15 mouse cellular contexts compared by ENCODE assay signal in genomic region chrX:9752954-9753572, GRCm38 (mm10).
DNase-seq lines count a peak whose midpoint lies in the region; ATAC-seq lines count a peak whose summit lies in the region.
"Had no signal": no experiment of that assay in that cellular context is flagged by ENCODE, and none has a peak within 500 bp of the region (broad histone marks: within the 10 kb centered on the region; RNA-seq: fewer than 3 reads in every experiment).

No protein-coding gene starts in this region.

- ATAC-seq in intestine, embryonic 16.5 days: peak; percentile 94
- ATAC-seq in megakaryocyte progenitor cell, adult 5-6 weeks (replicated peaks; ENCODE audit: poor library complexity): peak; percentile 88

- no peaks in the 10 kb centered on the region for H3K9me3 ChIP-seq in intestine, embryonic 16.5 days (ENCODE audit: control insufficient read depth, low read length)
- H3K9me3 ChIP-seq: hindbrain, embryonic 10.5 days; lung, embryonic 15.5 days; midbrain, embryonic 10.5 days had no signal

- no peak overlapping the region for H3K9ac ChIP-seq in intestine, embryonic 16.5 days (ENCODE audit: low read depth, low read length)
- H3K9ac ChIP-seq: lung, embryonic 15.5 days had no signal

- no peak overlapping the region for H3K4me2 ChIP-seq in intestine, embryonic 16.5 days (ENCODE audit: low read depth, low read length)
- H3K4me2 ChIP-seq: lung, embryonic 15.5 days had no signal

- no peak overlapping the region for H3K4me3 ChIP-seq in intestine, embryonic 16.5 days (ENCODE audit: low read length)
- H3K4me3 ChIP-seq: erythroblast, embryonic 14.5 days; hindbrain, embryonic 10.5 days; layer of hippocampus, adult 2 months; lung, embryonic 15.5 days; midbrain, embryonic 10.5 days had no signal

- H3K4me1 ChIP-seq in intestine, embryonic 16.5 days (ENCODE audit: control insufficient read depth, insufficient read depth, low read length): no peaks in the 10 kb centered on the region
- H3K4me1 ChIP-seq: hindbrain, embryonic 10.5 days; lung, embryonic 15.5 days; midbrain, embryonic 10.5 days had no signal

- peak; percentile 90 for DNase-seq in 416B (ENCODE audit: low read depth)
- DNase-seq in adrenal gland, adult 2 months: peak; percentile 54
- no peak for DNase-seq in ovary, postnatal 14 days (ENCODE audit: low spot score)
- DNase-seq in spleen, postnatal 14 days (ENCODE audit: low spot score in 2 of 2): no peak
- DNase-seq in gastrocnemius, postnatal 25 days: no peak
- DNase-seq: cerebellum, adult 2 months; embryo, embryonic 11 days; kidney, adult 8-10 months had no signal

- H3K27me3 ChIP-seq in intestine, embryonic 16.5 days (replicated peaks; ENCODE audit: control insufficient read depth, insufficient read depth, low read length): no peaks in the 10 kb centered on the region
- H3K27me3 ChIP-seq: lung, embryonic 15.5 days had no signal

- H3K36me3 ChIP-seq in intestine, embryonic 16.5 days (ENCODE audit: control insufficient read depth, insufficient read depth, low read length): no peaks in the 10 kb centered on the region
- H3K36me3 ChIP-seq: hindbrain, embryonic 10.5 days; lung, embryonic 15.5 days; midbrain, embryonic 10.5 days had no signal

- WGBS in intestine, embryonic 16.5 days: 46% methylated on average over 5 of the region's 5 CpGs

- peak overlapping the region; percentile 10; the same call in 1 of the 2 replicates for H3K27ac ChIP-seq in intestine, embryonic 16.5 days (ENCODE audit: low read length)
- H3K27ac ChIP-seq: hindbrain, embryonic 10.5 days; layer of hippocampus, adult 2 months; lung, embryonic 15.5 days; midbrain, embryonic 10.5 days had no signal

Comparison
In these comparisons a context has a peak if more than half of its experiments do, and no peak if none do; other contexts are left out.
1. DNase-seq: peak in 416B (single experiment) and adrenal gland, adult 2 months (single experiment); none in ovary, postnatal 14 days (single experiment), spleen, postnatal 14 days (0 of 2) and gastrocnemius, postnatal 25 days (single experiment).